Mouse (Mus musculus) kidney, embryonic 16.5 days (tissue): Measurements from ENCODE around the gene Kirrel3. TPM values are rescaled to one million over a fixed set of nuclear protein-coding genes. Genes with fewer than 3 reads are reported as not detected.
A peak's percentile ranks its signal among the peaks of the same experiment; 100 is the strongest.

Experiments used
- ATAC-seq: fragments of 200-750 bp; cut with Nextera tagmentation; 2 replicates; pipeline ENCODE4 v1.8.0; 2017; ENCODE audit warnings: moderate TSS enrichment; ENCODE audit not compliant: low FRiP score, low TSS enrichment
- H3K27ac ChIP-seq: fragments of 300-500 bp; sonication (generic); 2 replicates; pipeline ENCODE4 v1.5.1; 2014; ENCODE audit warnings: low read length
- H3K27me3 ChIP-seq: fragments of 300-500 bp; sonication (generic); 2 replicates; pipeline ENCODE4 v1.6.1; 2014; ENCODE audit warnings: low read length, control low read depth, mixed read lengths; ENCODE audit not compliant: insufficient read depth
- H3K36me3 ChIP-seq: fragments of 300-500 bp; sonication (generic); 2 replicates; pipeline ENCODE4 v1.6.1; 2014; ENCODE audit warnings: low read length, control low read depth, mixed read lengths; ENCODE audit not compliant: insufficient read depth
- H3K4me1 ChIP-seq: fragments of 300-500 bp; sonication (generic); 2 replicates; pipeline ENCODE4 v1.6.1; 2014; ENCODE audit warnings: low read length, control low read depth, mixed read lengths; ENCODE audit not compliant: insufficient read depth
- H3K4me2 ChIP-seq: fragments of 300-500 bp; sonication (generic); replicated peaks from 2 replicates; pipeline ENCODE4 v1.6.1; 2014; ENCODE audit warnings: low read depth, low read length
- H3K4me3 ChIP-seq: fragments of 300-500 bp; sonication (generic); 2 replicates; pipeline ENCODE4 v1.5.1; 2014; ENCODE audit warnings: mild to moderate bottlenecking, low read length
- H3K9ac ChIP-seq: fragments of 300-500 bp; sonication (generic); replicated peaks from 2 replicates; pipeline ENCODE4 v1.6.1; 2014; ENCODE audit warnings: low read length
- H3K9me3 ChIP-seq: fragments of 300-500 bp; sonication (generic); 2 replicates; pipeline ENCODE4 v1.6.1; 2016; ENCODE audit warnings: low read length, control low read depth
- WGBS: fragments of 180-500 bp; shearing (Covaris S2); extraction: QIAGEN DNeasy Blood & Tissue Kit; methylation state at CpG from one replicate; pipeline ENCODE4 v1.1.7; 2014; 5-methylcytosine and 5-hydroxymethylcytosine counted together
- polyA plus RNA-seq: library from polyadenylated mRNA; unstranded; fragments of >200 nt; fragmentation: Nextera tagmentation; extraction: Ambion mirVana; gene quantifications from 2 replicates; pipeline ENCODE4 v1.2.1, GENCODE M21; 2015

Kirrel3 gene
- polyA plus RNA-seq, 1 experiment from 2014 or later, result 2.6 TPM

- H3K9ac ChIP-seq, result peak overlapping the region; percentile 57
- no peaks in the 10 kb centered on the region; the same call in 1 of the 2 replicates for H3K27me3 ChIP-seq
- peaks cover 21% of the 10 kb centered on the region for H3K4me1 ChIP-seq
- H3K9me3 ChIP-seq, result no peaks in the 10 kb centered on the region
- no peaks in the 10 kb centered on the region for H3K36me3 ChIP-seq
- ATAC-seq, result peak; percentile 34; the same call in 1 of the 2 replicates
- peak overlapping the region; percentile 65 for H3K4me2 ChIP-seq
- WGBS, result 6% methylated on average over 25 of the region's 25 CpGs
- no peak overlapping the region for H3K27ac ChIP-seq
- H3K4me3 ChIP-seq, result peak overlapping the region; percentile 42
Observed at GRCm38 (mm10) chr9:35024591-35025496, 539.1 kb downstream of the Kirrel3 start.

GRCm38 (mm10) chr9:35026311-35026710 lies 540.6 kb downstream of the Kirrel3 start:
- ATAC-seq, result no peak

GRCm38 (mm10) chr9:35026897-35027311 lies 541.2 kb downstream of the Kirrel3 start:
- Histone ChIP-seq H3K27me3 (no peaks in the 10 kb centered on the region; the same call in 1 of the 2 replicates), H3K9me3 (no peaks in the 10 kb centered on the region), H3K4me3 (no peak overlapping the region), H3K9ac (no peak overlapping the region), H3K36me3 (no peaks in the 10 kb centered on the region), H3K4me1 (peaks cover 21% of the 10 kb centered on the region), H3K27ac (no peak overlapping the region), H3K4me2 (no peak overlapping the region)
- 40% methylated on average over 6 of the region's 6 CpGs for WGBS
- no peak for ATAC-seq

More at GRCm38 (mm10) chr9:35026311-35026710, 540.6 kb downstream of the Kirrel3 start:
- Histone ChIP-seq H3K4me1 (peaks cover 21% of the 10 kb centered on the region), H3K27me3 (no peaks in the 10 kb centered on the region; the same call in 1 of the 2 replicates), H3K27ac (no peak overlapping the region), H3K4me2 (no peak overlapping the region), H3K9ac (no peak overlapping the region), H3K9me3 (no peaks in the 10 kb centered on the region), H3K36me3 (no peaks in the 10 kb centered on the region), H3K4me3 (no peak overlapping the region)
- 82% methylated on average over 6 of the region's 6 CpGs for WGBS

GRCm38 (mm10) chr9:35027382-35027997 lies 541.8 kb downstream of the Kirrel3 start:
- Histone ChIP-seq H3K4me3 (no peak overlapping the region), H3K36me3 (no peaks in the 10 kb centered on the region), H3K27me3 (no peaks in the 10 kb centered on the region; the same call in 1 of the 2 replicates), H3K4me2 (no peak overlapping the region), H3K27ac (no peak overlapping the region), H3K4me1 (peaks cover 21% of the 10 kb centered on the region), H3K9ac (no peak overlapping the region), H3K9me3 (no peaks in the 10 kb centered on the region)
- 79% methylated on average over 6 of the region's 6 CpGs for WGBS
- no peak for ATAC-seq

- H3K27ac ChIP-seq, result no peak overlapping the region
- no peaks in the 10 kb centered on the region for H3K27me3 ChIP-seq
- no peak overlapping the region for H3K4me3 ChIP-seq
- 63% methylated on average over 5 of the region's 5 CpGs for WGBS
- no peak for ATAC-seq
- H3K36me3 ChIP-seq, result no peaks in the 10 kb centered on the region
- H3K4me2 ChIP-seq, result no peak overlapping the region
- peaks cover 10% of the 10 kb centered on the region; the same call in 1 of the 2 replicates for H3K4me1 ChIP-seq
- no peak overlapping the region for H3K9ac ChIP-seq
- no peaks in the 10 kb centered on the region for H3K9me3 ChIP-seq
Observed at GRCm38 (mm10) chr9:35030823-35031222, 545.1 kb downstream of the Kirrel3 start.

- 62% methylated on average over 6 of the region's 6 CpGs for WGBS
- no peaks in the 10 kb centered on the region for H3K36me3 ChIP-seq
- H3K27ac ChIP-seq, result no peak overlapping the region
- H3K4me2 ChIP-seq, result no peak overlapping the region
- H3K9me3 ChIP-seq, result no peaks in the 10 kb centered on the region
- H3K4me1 ChIP-seq, result no peaks in the 10 kb centered on the region
- H3K27me3 ChIP-seq, result no peaks in the 10 kb centered on the region
- no peak overlapping the region for H3K9ac ChIP-seq
- H3K4me3 ChIP-seq, result no peak overlapping the region
- no peak for ATAC-seq
Observed at GRCm38 (mm10) chr9:35032457-35032856, 546.8 kb downstream of the Kirrel3 start.

GRCm38 (mm10) chr9:35035074-35035473 lies 549.4 kb downstream of the Kirrel3 start:
- no peak overlapping the region for H3K4me2 ChIP-seq
- no peak overlapping the region for H3K4me3 ChIP-seq
- ATAC-seq, result 0 out of 2 replicates have a peak, but pooled peaks have one; percentile 11
- H3K4me1 ChIP-seq, result peaks cover 3% of the 10 kb centered on the region; the same call in 1 of the 2 replicates
- no peaks in the 10 kb centered on the region for H3K36me3 ChIP-seq
- 57% methylated on average over 14 of the region's 14 CpGs for WGBS
- no peaks in the 10 kb centered on the region for H3K27me3 ChIP-seq
- H3K9me3 ChIP-seq, result no peaks in the 10 kb centered on the region
- H3K27ac ChIP-seq, result no peak overlapping the region
- H3K9ac ChIP-seq, result no peak overlapping the region

GRCm38 (mm10) chr9:35038922-35039586 lies 553.4 kb downstream of the Kirrel3 start:
- Histone ChIP-seq H3K4me2 (no peak overlapping the region), H3K9ac (no peak overlapping the region)
- ATAC-seq, result peak; percentile 50; the same call in 1 of the 2 replicates

GRCm38 (mm10) chr9:35039846-35040245 lies 554.2 kb downstream of the Kirrel3 start:
- WGBS, result 64% methylated on average over 5 of the region's 5 CpGs
- peak overlapping the region; percentile 41 for H3K27ac ChIP-seq

More at GRCm38 (mm10) chr9:35038922-35039586, 553.4 kb downstream of the Kirrel3 start:
- H3K9me3 ChIP-seq, result no peaks in the 10 kb centered on the region
- H3K27me3 ChIP-seq, result no peaks in the 10 kb centered on the region
- H3K4me1 ChIP-seq, result peaks cover 3% of the 10 kb centered on the region
- no peak overlapping the region for H3K4me3 ChIP-seq
- no peaks in the 10 kb centered on the region for H3K36me3 ChIP-seq
- peak overlapping the region; percentile 77 for H3K27ac ChIP-seq
- WGBS, result 58% methylated on average over 7 of the region's 7 CpGs

More at GRCm38 (mm10) chr9:35039846-35040245, 554.2 kb downstream of the Kirrel3 start:
- no peak overlapping the region for H3K4me2 ChIP-seq
- H3K9ac ChIP-seq, result no peak overlapping the region
- H3K4me1 ChIP-seq, result peaks cover 11% of the 10 kb centered on the region
- no peaks in the 10 kb centered on the region for H3K27me3 ChIP-seq
- no peaks in the 10 kb centered on the region for H3K9me3 ChIP-seq
- no peak overlapping the region for H3K4me3 ChIP-seq
- no peaks in the 10 kb centered on the region for H3K36me3 ChIP-seq
- no peak for ATAC-seq
